Mouse (Mus musculus) limb, embryonic 14.5 days (tissue): Measurements from ENCODE around the gene Azgp1. TPM values are rescaled to one million over a fixed set of nuclear protein-coding genes. Genes with fewer than 3 reads are reported as not detected.
"Not testable (repeated sequence)": the region's sequence is repeated elsewhere in the genome, so short reads cannot be mapped to it uniquely, and the experiment has no call there.

ENCODE experiments used
- ATAC-seq: fragments of 200-750 bp; cut with Nextera tagmentation; 2 replicates; pipeline ENCODE4 v1.8.0; 2017; ENCODE audit warnings: low read depth, moderate number of reproducible peaks, moderate TSS enrichment; ENCODE audit not compliant: low FRiP score
- DNase-seq: peaks from one replicate; pipeline ENCODE4 v3.0.0-alpha.2; 2015; ENCODE audit warnings: low spot score
- H3K27ac ChIP-seq: fragments of 300-500 bp; sonication (generic); replicated peaks from 2 replicates; pipeline ENCODE4 v1.5.1; 2014; ENCODE audit warnings: low read depth, mild to moderate bottlenecking, low read length, moderate library complexity, mixed read lengths
- H3K27me3 ChIP-seq: fragments of 300-500 bp; sonication (generic); 2 replicates; pipeline ENCODE4 v1.6.1; 2014; ENCODE audit warnings: low read length, mixed read lengths; ENCODE audit not compliant: control insufficient read depth, insufficient read depth
- H3K36me3 ChIP-seq: fragments of 300-500 bp; sonication (generic); 2 replicates; pipeline ENCODE4 v1.6.1; 2014; ENCODE audit warnings: mild to moderate bottlenecking, low read length, moderate library complexity, mixed read lengths; ENCODE audit not compliant: control insufficient read depth, insufficient read depth
- H3K4me1 ChIP-seq: fragments of 300-500 bp; sonication (generic); 2 replicates; pipeline ENCODE4 v1.6.1; 2014; ENCODE audit warnings: antibody characterized with exemption, low read length, mixed read lengths; ENCODE audit not compliant: control insufficient read depth, insufficient read depth
- H3K4me2 ChIP-seq: fragments of 300-500 bp; sonication (generic); replicated peaks from 2 replicates; pipeline ENCODE4 v1.6.1; 2014; ENCODE audit warnings: low read depth, mild to moderate bottlenecking, low read length, moderate library complexity; ENCODE audit not compliant: severe bottlenecking
- H3K4me3 ChIP-seq: fragments of 300-500 bp; sonication (generic); replicated peaks from 2 replicates; pipeline ENCODE4 v1.5.1; 2014; ENCODE audit warnings: low read length
- H3K9ac ChIP-seq: fragments of 300-500 bp; sonication (generic); 2 replicates; pipeline ENCODE4 v1.6.1; 2014; ENCODE audit warnings: mild to moderate bottlenecking, low read depth, low read length, moderate library complexity; ENCODE audit not compliant: severe bottlenecking
- H3K9me3 ChIP-seq: fragments of 300-500 bp; sonication (generic); 2 replicates; pipeline ENCODE4 v1.6.1; 2016; ENCODE audit warnings: low read length; ENCODE audit not compliant: control insufficient read depth
- POLR2A ChIP-seq: fragments of 200-500 bp; IDR thresholded peaks from 2 replicates; pipeline ENCODE4 v1.8.0; 2012; ENCODE audit warnings: inconsistent platforms, mild to moderate bottlenecking, moderate library complexity, borderline replicate concordance; ENCODE audit not compliant: insufficient read depth, insufficient read length; ENCODE audit errors: extremely low read depth
- WGBS: fragments of 180-500 bp; shearing (Covaris S2); extraction: QIAGEN DNeasy Blood & Tissue Kit; methylation state at CpG from one replicate; pipeline ENCODE4 v1.1.7; 2014; 5-methylcytosine and 5-hydroxymethylcytosine counted together
- polyA plus RNA-seq, 2 experiments: library from polyadenylated mRNA; depleted of rRNA in 1 of 2; stranded (reverse) in 1 of 2; unstranded in 1 of 2; fragments of >200 nt; fragmentation: Nextera tagmentation in 1 of 2; extraction: Ambion mirVana in 1 of 2; gene quantifications; 2 replicates each; pipeline versions ENCODE4 v1.2.1 to v1.2.3; 2012 to 2014

Azgp1 gene
- polyA plus RNA-seq, 2 experiments: 0.18 TPM; not detected in 1

GRCm38 (mm10) chr5:138009437-138009836, 28.1 kb downstream of the Azgp1 start:
- no peak for TF ChIP-seq POLR2A
- no peak for ATAC-seq
- WGBS: 86% methylated on average over 5 of the region's 5 CpGs

GRCm38 (mm10) chr5:138012382-138012781, 31.1 kb downstream of the Azgp1 start:
- no peak overlapping the region for H3K9ac ChIP-seq
- ATAC-seq: no peak
- no peak for DNase-seq
- no peak overlapping the region for H3K4me2 ChIP-seq
- H3K27ac ChIP-seq: no peak overlapping the region
- H3K4me1 ChIP-seq: no peaks in the 10 kb centered on the region
- H3K9me3 ChIP-seq: no peaks in the 10 kb centered on the region
- no peaks in the 10 kb centered on the region for H3K36me3 ChIP-seq
- no peak for TF ChIP-seq POLR2A
- no peak overlapping the region for H3K4me3 ChIP-seq
- WGBS: 81% methylated on average over 5 of the region's 5 CpGs
- no peaks in the 10 kb centered on the region for H3K27me3 ChIP-seq

More at GRCm38 (mm10) chr5:138009437-138009836, 28.1 kb downstream of the Azgp1 start:
- H3K27me3 ChIP-seq: no peaks in the 10 kb centered on the region
- H3K36me3 ChIP-seq: no peaks in the 10 kb centered on the region
- H3K9ac ChIP-seq: no peak overlapping the region
- no peaks in the 10 kb centered on the region for H3K4me1 ChIP-seq
- no peak overlapping the region for H3K4me3 ChIP-seq
- no peak overlapping the region for H3K27ac ChIP-seq
- H3K4me2 ChIP-seq: no peak overlapping the region
- H3K9me3 ChIP-seq: no peaks in the 10 kb centered on the region
- DNase-seq: no peak

- Histone ChIP-seq H3K4me1 (no peaks in the 10 kb centered on the region), H3K4me3 (no peak overlapping the region), H3K9me3 (no peaks in the 10 kb centered on the region), H3K27me3 (no peaks in the 10 kb centered on the region), H3K4me2 (no peak overlapping the region), H3K36me3 (no peaks in the 10 kb centered on the region), H3K9ac (no peak overlapping the region), H3K27ac (no peak overlapping the region)
- WGBS: 98% methylated on average over 2 of the region's 2 CpGs
- ATAC-seq (no peak), DNase-seq (no peak)
- no peak for TF ChIP-seq POLR2A
These were observed 35.2 kb downstream of the Azgp1 start for GRCm38 (mm10) chr5:138016530-138016929.

- DNase-seq (no peak), ATAC-seq (no peak)
- Histone ChIP-seq H3K27ac (no peak overlapping the region), H3K4me1 (no peaks in the 10 kb centered on the region), H3K36me3 (no peaks in the 10 kb centered on the region), H3K9ac (no peak overlapping the region), H3K4me3 (no peak overlapping the region), H3K27me3 (no peaks in the 10 kb centered on the region), H3K4me2 (no peak overlapping the region), H3K9me3 (no peaks in the 10 kb centered on the region)
- TF ChIP-seq POLR2A: no peak
These were observed 35.7 kb downstream of the Azgp1 start for GRCm38 (mm10) chr5:138016997-138017396.

- 85% methylated on average over 3 of the region's 4 CpGs for WGBS
- not testable (repeated sequence) for H3K4me1 ChIP-seq, H3K9me3 ChIP-seq, H3K27me3 ChIP-seq, H3K27ac ChIP-seq, H3K9ac ChIP-seq, H3K4me3 ChIP-seq, ATAC-seq, DNase-seq, H3K36me3 ChIP-seq, H3K4me2 ChIP-seq
These were observed 38.3 kb downstream of the Azgp1 start for GRCm38 (mm10) chr5:138019577-138019976.

GRCm38 (mm10) chr5:138020961-138021479, 39.7 kb downstream of the Azgp1 start, which contains the start of the genes Smok3a and Smok3b:
Gene Smok3a, plus strand, starts transcription at chr5:138021261.
Gene Smok3b, plus strand, starts transcription at chr5:138021429.
- H3K4me1 ChIP-seq, H3K27me3 ChIP-seq, H3K4me3 ChIP-seq, H3K4me2 ChIP-seq, H3K9ac ChIP-seq, ATAC-seq, H3K36me3 ChIP-seq, DNase-seq, H3K9me3 ChIP-seq, H3K27ac ChIP-seq: not testable (repeated sequence)
- 97% methylated on average over 3 of the region's 7 CpGs for WGBS

Other genes starting within 250 kb of the Azgp1 start
- 19.7 and 25.0 TPM in 2 replicates for gene Nyap1, start 239.9 kb upstream of the Azgp1 start, polyA plus RNA-seq (2012; rRNA removed)
- 1.2 and 1.4 TPM in 2 replicates for gene Nyap1, start 239.9 kb upstream of the Azgp1 start, polyA plus RNA-seq (2014; fragmentation: Nextera tagmentation; extraction: Ambion mirVana)
- 89.1 and 111 TPM in 2 replicates for gene Tsc22d4, start 235.8 kb upstream of the Azgp1 start, polyA plus RNA-seq (2012; rRNA removed)
- 151 and 164 TPM in 2 replicates for gene Tsc22d4, start 235.8 kb upstream of the Azgp1 start, polyA plus RNA-seq (2014; fragmentation: Nextera tagmentation; extraction: Ambion mirVana)
- 45.2 and 46.8 TPM in 2 replicates for gene Ppp1r35, start 202.7 kb upstream of the Azgp1 start, polyA plus RNA-seq (2012; rRNA removed)
- 37.6 and 44.9 TPM in 2 replicates for gene Ppp1r35, start 202.7 kb upstream of the Azgp1 start, polyA plus RNA-seq (2014; fragmentation: Nextera tagmentation; extraction: Ambion mirVana)
- 42.0 and 42.3 TPM in 2 replicates for gene Mepce, start 193.9 kb upstream of the Azgp1 start, polyA plus RNA-seq (2012; rRNA removed)
- gene Mepce, start 193.9 kb upstream of the Azgp1 start, polyA plus RNA-seq (2014; fragmentation: Nextera tagmentation; extraction: Ambion mirVana): 13.9 and 16.7 TPM in 2 replicates
- 19.4 and 30.1 TPM in 2 replicates for gene Zcwpw1, start 193.7 kb upstream of the Azgp1 start, polyA plus RNA-seq (2012; rRNA removed)
- 17.3 and 18.5 TPM in 2 replicates for gene Zcwpw1, start 193.7 kb upstream of the Azgp1 start, polyA plus RNA-seq (2014; fragmentation: Nextera tagmentation; extraction: Ambion mirVana)
- 0.54 and 0.77 TPM in 2 replicates for gene Pilra, start 145.2 kb upstream of the Azgp1 start, polyA plus RNA-seq (2012; rRNA removed)
- 0.90 and 1.3 TPM in 2 replicates for gene Pilra, start 145.2 kb upstream of the Azgp1 start, polyA plus RNA-seq (2014; fragmentation: Nextera tagmentation; extraction: Ambion mirVana)
- 0.08 and 0.20 TPM in 2 replicates for gene Pilrb1, start 123.4 kb upstream of the Azgp1 start, polyA plus RNA-seq (2012; rRNA removed)
- 0.57 and 0.83 TPM in 2 replicates for gene Pilrb1, start 123.4 kb upstream of the Azgp1 start, polyA plus RNA-seq (2014; fragmentation: Nextera tagmentation; extraction: Ambion mirVana)
- gene Pilrb2, start 109.7 kb upstream of the Azgp1 start, polyA plus RNA-seq (2012; rRNA removed): 0.13 and 0.41 TPM in 2 replicates
- 0.40 TPM in 1 of 2 replicates, not detected in the other for gene Pilrb2, start 109.7 kb upstream of the Azgp1 start, polyA plus RNA-seq (2014; fragmentation: Nextera tagmentation; extraction: Ambion mirVana)
- 0.08 and 0.09 TPM in 2 replicates for gene Cyp3a13, start 59.9 kb upstream of the Azgp1 start, polyA plus RNA-seq (2012; rRNA removed)
- not detected in 2 replicates for gene Cyp3a13, start 59.9 kb upstream of the Azgp1 start, polyA plus RNA-seq (2014; fragmentation: Nextera tagmentation; extraction: Ambion mirVana)
- gene Gjc3, start 18.4 kb upstream of the Azgp1 start, polyA plus RNA-seq (2012; rRNA removed): 1.1 TPM in 2 replicates
- 0.36 and 0.40 TPM in 2 replicates for gene Gjc3, start 18.4 kb upstream of the Azgp1 start, polyA plus RNA-seq (2014; fragmentation: Nextera tagmentation; extraction: Ambion mirVana)
- gene Smok3a, start 39.7 kb downstream of the Azgp1 start, polyA plus RNA-seq (2012; rRNA removed): not detected in 2 replicates
- gene Smok3a, start 39.7 kb downstream of the Azgp1 start, polyA plus RNA-seq (2014; fragmentation: Nextera tagmentation; extraction: Ambion mirVana): not detected in 2 replicates
- gene Smok3b, start 39.9 kb downstream of the Azgp1 start, polyA plus RNA-seq (2012; rRNA removed): not detected in 2 replicates
- gene Smok3b, start 39.9 kb downstream of the Azgp1 start, polyA plus RNA-seq (2014; fragmentation: Nextera tagmentation; extraction: Ambion mirVana): not detected in 2 replicates
- not detected in 2 replicates for gene Smok3c, start 71.7 kb downstream of the Azgp1 start, polyA plus RNA-seq (2012; rRNA removed)
- not detected in 2 replicates for gene Smok3c, start 71.7 kb downstream of the Azgp1 start, polyA plus RNA-seq (2014; fragmentation: Nextera tagmentation; extraction: Ambion mirVana)
- gene Zkscan1, start 103.6 kb downstream of the Azgp1 start, polyA plus RNA-seq (2012; rRNA removed): 8.5 and 9.8 TPM in 2 replicates
- 25.3 and 25.4 TPM in 2 replicates for gene Zkscan1, start 103.6 kb downstream of the Azgp1 start, polyA plus RNA-seq (2014; fragmentation: Nextera tagmentation; extraction: Ambion mirVana)
- gene Zscan21, start 135.4 kb downstream of the Azgp1 start, polyA plus RNA-seq (2012; rRNA removed): 31.5 and 38.3 TPM in 2 replicates
- 59.8 and 70.0 TPM in 2 replicates for gene Zscan21, start 135.4 kb downstream of the Azgp1 start, polyA plus RNA-seq (2014; fragmentation: Nextera tagmentation; extraction: Ambion mirVana)
- gene Zfp113, start 174.2 kb downstream of the Azgp1 start, polyA plus RNA-seq (2012; rRNA removed): 5.1 and 5.2 TPM in 2 replicates
- 11.3 and 12.6 TPM in 2 replicates for gene Zfp113, start 174.2 kb downstream of the Azgp1 start, polyA plus RNA-seq (2014; fragmentation: Nextera tagmentation; extraction: Ambion mirVana)
- 141 and 149 TPM in 2 replicates for gene Cops6, start 179.6 kb downstream of the Azgp1 start, polyA plus RNA-seq (2012; rRNA removed)
- gene Cops6, start 179.6 kb downstream of the Azgp1 start, polyA plus RNA-seq (2014; fragmentation: Nextera tagmentation; extraction: Ambion mirVana): 262 and 267 TPM in 2 replicates
- gene Ap4m1, start 190.5 kb downstream of the Azgp1 start, polyA plus RNA-seq (2012; rRNA removed): 73.4 and 107 TPM in 2 replicates
- 18.6 and 19.9 TPM in 2 replicates for gene Ap4m1, start 190.5 kb downstream of the Azgp1 start, polyA plus RNA-seq (2014; fragmentation: Nextera tagmentation; extraction: Ambion mirVana)
- 136 and 149 TPM in 2 replicates for gene Mcm7, start 190.9 kb downstream of the Azgp1 start, polyA plus RNA-seq (2012; rRNA removed)
- 144 and 152 TPM in 2 replicates for gene Mcm7, start 190.9 kb downstream of the Azgp1 start, polyA plus RNA-seq (2014; fragmentation: Nextera tagmentation; extraction: Ambion mirVana)
- 90.0 and 109 TPM in 2 replicates for gene Taf6, start 205.9 kb downstream of the Azgp1 start, polyA plus RNA-seq (2012; rRNA removed)
- 75.6 and 86.0 TPM in 2 replicates for gene Taf6, start 205.9 kb downstream of the Azgp1 start, polyA plus RNA-seq (2014; fragmentation: Nextera tagmentation; extraction: Ambion mirVana)
- gene Cnpy4, start 206.0 kb downstream of the Azgp1 start, polyA plus RNA-seq (2012; rRNA removed): 35.8 and 50.6 TPM in 2 replicates
- 60.7 and 65.7 TPM in 2 replicates for gene Cnpy4, start 206.0 kb downstream of the Azgp1 start, polyA plus RNA-seq (2014; fragmentation: Nextera tagmentation; extraction: Ambion mirVana)
- gene Mblac1, start 212.8 kb downstream of the Azgp1 start, polyA plus RNA-seq (2012; rRNA removed): 6.9 and 7.5 TPM in 2 replicates
- 8.3 and 8.8 TPM in 2 replicates for gene Mblac1, start 212.8 kb downstream of the Azgp1 start, polyA plus RNA-seq (2014; fragmentation: Nextera tagmentation; extraction: Ambion mirVana)
- gene Nxpe5, start 244.4 kb downstream of the Azgp1 start, polyA plus RNA-seq (2012; rRNA removed): not detected in 2 replicates
- not detected in 2 replicates for gene Nxpe5, start 244.4 kb downstream of the Azgp1 start, polyA plus RNA-seq (2014; fragmentation: Nextera tagmentation; extraction: Ambion mirVana)